Mouse (Mus musculus): ENCODE measurements around the gene Mob3b.

GRCm38 (mm10) chr4:35169571-35170125 lies 12.4 kb upstream of the Mob3b start:
- TF ChIP-seq CTCF (IDR thresholded peaks at IDR 0.05; ENCODE audit: low read depth, low read length) (no peak), TAL1 (conservative IDR thresholded peaks at IDR 0.05; ENCODE audit: low read depth, low read length) (no peak), GATA2 (IDR thresholded peaks at IDR 0.05; ENCODE audit: borderline replicate concordance, low read depth, low read length) (no peak), GATA1 (IDR thresholded peaks at IDR 0.05; ENCODE audit: borderline replicate concordance, low read length) (no peak), POLR2AphosphoS5 (IDR thresholded peaks at IDR 0.05; ENCODE audit: insufficient replicate concordance, low read depth, low read length) (no peak)

All from G1E (cell line).